Mouse (Mus musculus) lung, adult 10 weeks (tissue): ENCODE results near the gene Olfr985. TPM values are rescaled to one million over a fixed set of nuclear protein-coding genes. Genes with fewer than 3 reads are reported as not detected.

Source experiments
- polyA plus RNA-seq: library from polyadenylated mRNA; stranded (reverse); fragments of 350-450 nt; fragmentation: Illumina TruSeq; extraction: RNeasy Lipid Tissue Mini Kit (QIAGEN cat#74804); gene quantifications from one replicate; pipeline ENCODE4 v1.2.3, GENCODE M21; 2014; ENCODE audit warnings: low read depth, low replicate concordance; ENCODE audit not compliant: insufficient read depth

Gene Olfr985
- not detected for polyA plus RNA-seq

GRCm38 (mm10) chr9:40130084-40130483 is at the start of gene Olfr985:
Gene Olfr985 (minus strand): TSS chr9:40130184.

GRCm38 (mm10) chr9:40114106-40114505 is 15.9 kb downstream of the Olfr985 start, which contains the start of gene Olfr984:
Gene Olfr984 (minus strand): TSS chr9:40114206.

GRCm38 (mm10) chr9:40093495-40093894 is 36.5 kb downstream of the Olfr985 start, which contains the start of gene Olfr983:
Gene Olfr983 (minus strand): TSS chr9:40093595.

Other genes with a start within 250 kb of the Olfr985 start
- not detected for gene Olfr229, start 222.8 kb downstream of the Olfr985 start, polyA plus RNA-seq
- gene Olfr974, start 192.7 kb downstream of the Olfr985 start, polyA plus RNA-seq: not detected
- gene Olfr975, start 178.1 kb downstream of the Olfr985 start, polyA plus RNA-seq: not detected
- not detected for gene Olfr976, start 169.1 kb downstream of the Olfr985 start, polyA plus RNA-seq
- gene Olfr978, start 138.1 kb downstream of the Olfr985 start, polyA plus RNA-seq: not detected
- not detected for gene Olfr979, start 126.7 kb downstream of the Olfr985 start, polyA plus RNA-seq
- not detected for gene Olfr980, start 120.6 kb downstream of the Olfr985 start, polyA plus RNA-seq
- not detected for gene Olfr981, start 108.7 kb downstream of the Olfr985 start, polyA plus RNA-seq
- gene Olfr982, start 56.4 kb downstream of the Olfr985 start, polyA plus RNA-seq: not detected
- not detected for gene Olfr983, start 36.6 kb downstream of the Olfr985 start, polyA plus RNA-seq
- gene Olfr984, start 16.0 kb downstream of the Olfr985 start, polyA plus RNA-seq: not detected
- not detected for gene Tmem225, start 17.9 kb upstream of the Olfr985 start, polyA plus RNA-seq
- not detected for gene Olfr986, start 50.7 kb upstream of the Olfr985 start, polyA plus RNA-seq
- gene Zfp202, start 62.1 kb upstream of the Olfr985 start, polyA plus RNA-seq: 1.2 TPM
- 12.1 TPM for gene Scn3b, start 139.0 kb upstream of the Olfr985 start, polyA plus RNA-seq